Mouse (Mus musculus) heart, adult 2 months (tissue): ENCODE results near the gene Polr1c. TPM values are rescaled to one million over a fixed set of nuclear protein-coding genes. Genes with fewer than 3 reads are reported as not detected.
A peak's percentile ranks its signal among the peaks of the same experiment; 100 is the strongest.

Experiments
- DNase-seq, 2 experiments: peaks; one replicate each; pipeline ENCODE4 v3.0.0; 2021
- H3K27ac ChIP-seq: fragments of 200-600 bp; 2 replicates; pipeline ENCODE4 v1.8.1; 2022
- H3K27me3 ChIP-seq: fragments of 200-500 bp; 2 replicates; pipeline ENCODE4 v1.6.1; 2012; ENCODE audit warnings: mild to moderate bottlenecking, low read length, inconsistent platforms, mixed read lengths; ENCODE audit not compliant: control insufficient read depth, insufficient read depth
- H3K36me3 ChIP-seq: fragments of 200-500 bp; 2 replicates; pipeline ENCODE4 v1.6.1; 2012; ENCODE audit warnings: low read length, inconsistent platforms; ENCODE audit not compliant: control insufficient read depth, insufficient read depth
- H3K4me1 ChIP-seq: fragments of 200-500 bp; 2 replicates; pipeline ENCODE4 v1.6.1; 2011; ENCODE audit warnings: low read length; ENCODE audit not compliant: control insufficient read depth, insufficient read depth
- H3K4me3 ChIP-seq: fragments of 200-600 bp; 2 replicates; pipeline ENCODE4 v1.8.1; 2022
- H3K79me2 ChIP-seq: fragments of 200-500 bp; replicated peaks from 2 replicates; pipeline ENCODE4 v1.6.1; 2012; ENCODE audit warnings: mild to moderate bottlenecking, inconsistent platforms, low read length, moderate library complexity, mixed read lengths; ENCODE audit not compliant: control insufficient read depth, insufficient read depth
- H3K9ac ChIP-seq: fragments of 200-500 bp; 2 replicates; pipeline ENCODE4 v1.6.1; 2012; ENCODE audit warnings: low read depth, mild to moderate bottlenecking, control low read depth, inconsistent platforms, low read length, mixed read lengths
- CTCF ChIP-seq: fragments of 200-600 bp; IDR thresholded peaks from 2 replicates; pipeline ENCODE4 v1.8.1; 2022; ENCODE audit warnings: antibody characterized with exemption, mild to moderate bottlenecking, moderate library complexity
- EP300 ChIP-seq: fragments of 200-500 bp; IDR thresholded peaks from 2 replicates; pipeline ENCODE4 v1.6.1; 2011; ENCODE audit warnings: low read depth, low read length, control low read depth; ENCODE audit not compliant: insufficient read depth
- POLR2A ChIP-seq: fragments of 200-500 bp; IDR thresholded peaks from 2 replicates; pipeline ENCODE4 v1.6.1; 2011; ENCODE audit warnings: mild to moderate bottlenecking, low read depth, low read length, control low read depth; ENCODE audit not compliant: insufficient read depth
- WGBS: fragments of 180-500 bp; shearing (Covaris S2); methylation state at CpG from one replicate; pipeline ENCODE4 v1.1.7; 2018; 5-methylcytosine and 5-hydroxymethylcytosine counted together
- intact Hi-C: fragments of 180-260 bp; cut with DNase I; formaldehyde crosslinking; loops from one replicate; pipeline ENCODE4 v1.15.1; 2025
- polyA plus RNA-seq: library from polyadenylated mRNA; depleted of rRNA; stranded (reverse); fragments of >200 nt; gene quantifications from 2 replicates; pipeline ENCODE4 v1.2.3, GENCODE M21; 2012
- total RNA-seq, 2 experiments: library from RNA; stranded (reverse); gene quantifications; 2 replicates each; pipeline ENCODE4 v1.2.3; 2021

Gene Polr1c
- total and polyA plus RNA-seq, 3 experiments, result 19.1 to 24.7 (median 20.2) TPM

DNA sequence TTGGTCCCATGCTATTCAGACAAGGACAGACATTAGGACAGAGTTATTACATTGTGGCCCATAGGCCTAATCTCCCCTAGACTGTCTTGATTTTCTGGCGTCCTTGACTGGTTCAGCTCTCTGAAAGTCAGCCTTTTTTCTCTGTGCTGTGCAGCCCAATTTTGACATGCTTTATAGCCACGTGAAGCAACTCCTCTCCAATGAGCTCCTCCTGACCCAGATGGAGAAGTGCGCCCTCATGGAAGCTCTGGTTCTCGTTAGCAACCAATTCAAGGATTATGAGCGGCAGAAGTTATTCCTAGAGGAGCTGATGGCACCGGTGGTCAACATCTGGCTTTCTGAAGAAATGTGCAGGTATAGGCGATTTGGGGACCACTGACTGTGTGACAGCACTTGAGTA, 20.3 kb downstream of the Polr1c start:
- H3K79me2 ChIP-seq, result no peaks in the 10 kb centered on the region
- TF ChIP-seq CTCF, result no peak
- intact Hi-C loops, result no loop called here
- H3K27me3 ChIP-seq, result no peaks in the 10 kb centered on the region
- 90% methylated on average over 7 of the region's 7 CpGs for WGBS
- no peak for DNase-seq
- H3K4me1 ChIP-seq, result no peaks in the 10 kb centered on the region
- no peaks in the 10 kb centered on the region for H3K36me3 ChIP-seq
- H3K27ac ChIP-seq, result no peak overlapping the region
- H3K9ac ChIP-seq, result no peak overlapping the region
- H3K4me3 ChIP-seq, result no peak overlapping the region

DNA sequence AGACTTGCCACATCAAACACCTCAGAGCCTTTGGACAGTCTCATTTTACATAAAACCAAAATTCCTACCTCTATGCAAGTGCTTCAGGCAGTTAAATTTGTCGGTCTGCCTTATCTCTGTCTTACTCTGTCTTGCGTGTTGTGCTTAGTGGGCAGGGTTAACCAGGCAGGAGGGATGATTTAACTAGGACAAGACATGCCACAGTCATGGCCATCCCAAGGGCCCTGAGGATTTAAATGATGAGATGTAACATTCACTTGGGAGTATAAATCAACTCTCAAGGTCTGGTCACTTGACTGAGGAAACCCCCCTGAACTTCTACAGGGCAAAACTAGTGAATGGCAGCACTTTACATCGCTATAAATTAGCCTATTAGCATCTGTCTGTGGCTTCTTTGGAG, 26.3 kb downstream of the Polr1c start:
- DNase-seq, result no peak
- no peaks in the 10 kb centered on the region for H3K79me2 ChIP-seq
- no peak for TF ChIP-seq POLR2A
- no peak for TF ChIP-seq CTCF
- no peak for TF ChIP-seq EP300
- H3K4me1 ChIP-seq, result no peaks in the 10 kb centered on the region
- no peak overlapping the region for H3K9ac ChIP-seq
- WGBS, result 85% methylated on average over 3 of the region's 3 CpGs
- no peaks in the 10 kb centered on the region for H3K27me3 ChIP-seq
- no peak overlapping the region for H3K4me3 ChIP-seq
- no peaks in the 10 kb centered on the region for H3K36me3 ChIP-seq
- intact Hi-C loops, result no loop called here
- no peak overlapping the region for H3K27ac ChIP-seq

DNA sequence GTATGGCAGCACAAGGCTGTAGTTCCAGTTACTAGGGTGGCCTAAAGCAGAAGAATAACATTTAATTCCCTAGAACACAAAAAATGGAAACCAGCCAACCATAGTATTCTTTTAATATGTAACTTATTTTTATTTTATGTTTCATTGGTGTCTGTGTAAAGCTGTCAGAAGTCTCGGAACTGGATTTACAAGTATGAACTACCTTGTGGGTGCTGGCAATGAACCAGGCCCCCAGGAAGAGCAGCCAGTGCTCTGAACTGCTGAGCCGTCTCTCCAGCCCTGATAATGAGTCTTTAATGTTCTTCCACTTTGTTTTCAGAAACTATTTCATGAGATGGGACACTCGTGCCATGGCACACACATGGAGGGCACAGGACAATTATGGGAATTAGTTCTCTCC, 37.3 kb downstream of the Polr1c start:
- intact Hi-C loops, result no loop called here
- DNase-seq, result no peak
- no peaks in the 10 kb centered on the region for H3K27me3 ChIP-seq
- no peaks in the 10 kb centered on the region for H3K36me3 ChIP-seq
- H3K4me3 ChIP-seq, result no peak overlapping the region
- H3K79me2 ChIP-seq, result no peaks in the 10 kb centered on the region
- 90% methylated on average over 3 of the region's 3 CpGs for WGBS
- no peaks in the 10 kb centered on the region for H3K4me1 ChIP-seq
- TF ChIP-seq CTCF (no peak), EP300 (no peak), POLR2A (no peak)
- H3K9ac ChIP-seq, result no peak overlapping the region
- no peak overlapping the region for H3K27ac ChIP-seq

DNA sequence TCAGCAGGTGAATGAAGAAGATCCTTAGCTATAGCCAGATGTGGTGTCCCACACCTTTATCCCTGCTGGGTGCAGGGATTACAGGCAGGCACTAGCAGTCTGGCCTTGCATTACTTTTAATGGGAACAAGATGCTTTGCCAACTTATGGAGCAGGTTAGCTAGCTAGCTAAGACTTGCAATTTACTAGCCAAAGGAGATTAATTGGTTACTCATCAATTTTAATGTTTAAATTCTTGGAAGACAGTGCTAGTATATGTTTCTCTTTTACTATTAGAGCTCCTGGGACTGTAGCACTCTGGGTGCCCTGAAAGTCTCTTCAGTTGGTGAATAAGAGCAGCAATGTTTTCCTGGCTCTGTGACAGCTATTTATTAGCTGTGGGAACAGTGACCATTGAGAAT, 41.2 kb downstream of the Polr1c start:
- Histone ChIP-seq H3K4me1 (peaks cover 2% of the 10 kb centered on the region), H3K9ac (no peak overlapping the region), H3K79me2 (no peaks in the 10 kb centered on the region), H3K27me3 (no peaks in the 10 kb centered on the region), H3K4me3 (no peak overlapping the region), H3K27ac (no peak overlapping the region), H3K36me3 (peaks cover 3% of the 10 kb centered on the region)
- TF ChIP-seq EP300, result no peak
- no peak for TF ChIP-seq CTCF
- TF ChIP-seq POLR2A, result no peak
- DNase-seq, result no peak
- intact Hi-C loops, result no loop called here

DNA sequence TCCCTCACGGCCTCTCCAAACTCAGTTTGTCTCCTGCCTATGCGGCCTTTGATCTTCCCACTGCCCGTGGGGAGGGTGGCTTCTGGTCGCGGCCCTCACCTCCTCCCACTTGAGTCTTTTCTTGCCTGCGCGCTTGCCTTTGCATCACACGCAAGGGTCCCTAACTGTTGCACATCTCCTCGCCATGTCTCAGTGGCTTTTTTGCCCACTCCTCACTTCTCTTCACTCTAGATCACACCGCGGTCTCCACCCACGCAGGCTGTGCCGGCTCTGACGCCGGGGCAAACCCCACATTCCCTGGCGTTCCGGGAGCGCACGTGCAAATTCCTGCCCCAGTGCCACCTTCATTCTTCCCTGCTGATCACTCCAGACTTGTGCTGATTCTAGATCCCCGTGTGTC, 44.8 kb downstream of the Polr1c start:
- peak overlapping the region; percentile 70 for H3K27ac ChIP-seq
- intact Hi-C loops, result loop anchor here (2.0 to 5.0 kb wide), 2 partner anchors 36 to 44 kb away; no protein-coding TSS in a partner anchor
- H3K36me3 ChIP-seq, result peaks cover 7% of the 10 kb centered on the region
- no peaks in the 10 kb centered on the region for H3K27me3 ChIP-seq
- H3K4me1 ChIP-seq, result peaks cover 2% of the 10 kb centered on the region
- peak overlapping the region; percentile 74 for H3K4me3 ChIP-seq
- H3K79me2 ChIP-seq, result no peaks in the 10 kb centered on the region
- no peak for DNase-seq
- no peak for TF ChIP-seq EP300
- TF ChIP-seq POLR2A, result no peak
- TF ChIP-seq CTCF, result no peak
- under 1% methylated on average over 20 of the region's 20 CpGs for WGBS
- H3K9ac ChIP-seq, result peak overlapping the region; percentile 88

DNA sequence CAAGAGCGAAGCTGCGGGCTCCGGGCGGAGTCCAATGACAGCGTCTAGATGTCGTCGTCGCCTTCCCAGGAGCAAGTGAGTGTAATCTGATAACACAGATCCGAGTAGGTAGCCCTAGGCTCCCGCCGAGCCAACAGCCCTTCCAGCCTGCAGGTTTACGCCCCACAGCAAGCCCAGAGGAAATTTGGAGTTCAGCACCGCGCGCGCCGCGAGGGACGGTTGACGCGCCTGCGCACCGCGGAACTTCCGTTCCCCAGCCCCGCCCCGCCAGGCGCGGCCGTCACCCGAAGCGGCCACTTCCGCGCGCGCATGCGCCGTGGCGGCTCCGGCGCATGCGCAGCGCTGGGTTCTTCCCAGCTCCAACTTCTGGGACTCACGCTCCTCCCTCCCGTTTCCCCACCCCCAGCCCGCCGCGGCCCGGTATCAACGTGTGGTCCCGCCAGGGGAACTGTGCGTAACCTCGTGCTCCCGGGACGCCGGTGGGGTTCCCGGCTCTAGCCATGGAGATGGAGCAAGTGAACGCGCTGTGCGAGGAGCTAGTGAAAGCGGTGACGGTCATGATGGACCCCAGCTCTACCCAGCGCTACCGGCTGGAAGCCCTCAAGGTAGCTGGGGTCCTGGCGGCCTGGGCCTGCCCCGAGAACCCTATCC, 45.3 kb downstream of the Polr1c start, which contains the start of the genes Polh and Xpo5:
Gene Polh (minus strand): TSS at position 225 of the 651 bp plus-strand sequence.
Gene Xpo5 (plus strand): TSS at position 362 of the 651 bp plus-strand sequence.
- Histone ChIP-seq H3K4me1 (peaks cover 2% of the 10 kb centered on the region), H3K9ac (peak within 1 kb of the TSS; percentile 88), H3K36me3 (peaks cover 7% of the 10 kb centered on the region), H3K27me3 (no peaks in the 10 kb centered on the region), H3K4me3 (peak within 1 kb of the TSS; percentile 74), H3K27ac (peak within 1 kb of the TSS; percentile 76), H3K79me2 (no peaks in the 10 kb centered on the region)
- TF ChIP-seq EP300 (no peak), POLR2A (peak; percentile 83), CTCF (peak; percentile 34)
- DNase-seq, result peak; percentile 95
- under 1% methylated on average over 66 of the region's 66 CpGs for WGBS
- intact Hi-C loops, result loop anchor here (2.0 to 5.0 kb wide), 2 partner anchors 35 to 44 kb away; no protein-coding TSS in a partner anchor
